Mouse (Mus musculus): Measurements from ENCODE around the gene Ppil4. TPM values are rescaled to one million over a fixed set of nuclear protein-coding genes. Genes with fewer than 3 reads are reported as not detected.

The Ppil4 gene
- polyA plus RNA-seq, 1 experiment = 13.4 TPM

- Histone ChIP-seq H3K27ac (ENCODE audit: control insufficient read depth, insufficient read depth, low read length) (peak overlapping the region; percentile 77), H3K36me3 (ENCODE audit: control insufficient read depth, insufficient read depth, low read length) (no peaks in the 10 kb centered on the region), H3K4me1 (replicated peaks; ENCODE audit: control insufficient read depth, insufficient read depth, low read length) (peaks cover 35% of the 10 kb centered on the region), H3K4me3 (ENCODE audit: control insufficient read depth, insufficient read depth, low read length) (peak overlapping the region; percentile 4; the same call in 1 of the 2 replicates), H3K27me3 (ENCODE audit: control insufficient read depth, insufficient read depth, low read length) (no peaks in the 10 kb centered on the region)
- 64% methylated on average over 9 of the region's 9 CpGs for WGBS
- TF ChIP-seq CTCF (IDR thresholded peaks at IDR 0.05; ENCODE audit: borderline replicate concordance, control insufficient read depth, extremely low read depth, insufficient read depth, low read length, poor library complexity) (0 out of 2 replicates have a peak, but pooled peaks have one; percentile 19), POLR2A (IDR thresholded peaks at IDR 0.05; ENCODE audit: control insufficient read depth, extremely low read depth, insufficient read depth, low read length, poor library complexity) (no peak)
- DNase-seq = peak; percentile 34
Observed at GRCm38 (mm10) chr10:7833377-7834165, 40.9 kb downstream of the Ppil4 start.

- 26% methylated on average over 10 of the region's 10 CpGs for WGBS
- DNase-seq = peak; percentile 45
Observed at GRCm38 (mm10) chr10:7834671-7835225, 42.1 kb downstream of the Ppil4 start.

GRCm38 (mm10) chr10:7836902-7837301, 44.2 kb downstream of the Ppil4 start:
- TF ChIP-seq POLR2A (IDR thresholded peaks at IDR 0.05; ENCODE audit: control insufficient read depth, extremely low read depth, insufficient read depth, low read length, poor library complexity) (no peak), CTCF (IDR thresholded peaks at IDR 0.05; ENCODE audit: borderline replicate concordance, control insufficient read depth, extremely low read depth, insufficient read depth, low read length, poor library complexity) (no peak)
- DNase-seq = no peak

More at GRCm38 (mm10) chr10:7834671-7835225, 42.1 kb downstream of the Ppil4 start:
- H3K4me3 ChIP-seq (ENCODE audit: control insufficient read depth, insufficient read depth, low read length) = no peak overlapping the region
- no peaks in the 10 kb centered on the region for H3K27me3 ChIP-seq (ENCODE audit: control insufficient read depth, insufficient read depth, low read length)
- no peak for TF ChIP-seq CTCF (IDR thresholded peaks at IDR 0.05; ENCODE audit: borderline replicate concordance, control insufficient read depth, extremely low read depth, insufficient read depth, low read length, poor library complexity)
- TF ChIP-seq POLR2A (IDR thresholded peaks at IDR 0.05; ENCODE audit: control insufficient read depth, extremely low read depth, insufficient read depth, low read length, poor library complexity) = no peak
- H3K36me3 ChIP-seq (ENCODE audit: control insufficient read depth, insufficient read depth, low read length) = no peaks in the 10 kb centered on the region
- peaks cover 44% of the 10 kb centered on the region for H3K4me1 ChIP-seq (replicated peaks; ENCODE audit: control insufficient read depth, insufficient read depth, low read length)
- H3K27ac ChIP-seq (ENCODE audit: control insufficient read depth, insufficient read depth, low read length) = peak overlapping the region; percentile 77

GRCm38 (mm10) chr10:7837446-7837845, 44.8 kb downstream of the Ppil4 start:
- 94% methylated on average over 8 of the region's 8 CpGs for WGBS
- no peak for DNase-seq
- H3K27me3 ChIP-seq (ENCODE audit: control insufficient read depth, insufficient read depth, low read length) = no peaks in the 10 kb centered on the region
- H3K36me3 ChIP-seq (ENCODE audit: control insufficient read depth, insufficient read depth, low read length) = no peaks in the 10 kb centered on the region
- H3K4me1 ChIP-seq (replicated peaks; ENCODE audit: control insufficient read depth, insufficient read depth, low read length) = peaks cover 50% of the 10 kb centered on the region
- H3K27ac ChIP-seq (ENCODE audit: control insufficient read depth, insufficient read depth, low read length) = no peak overlapping the region
- H3K4me3 ChIP-seq (ENCODE audit: control insufficient read depth, insufficient read depth, low read length) = no peak overlapping the region
- no peak for TF ChIP-seq CTCF (IDR thresholded peaks at IDR 0.05; ENCODE audit: borderline replicate concordance, control insufficient read depth, extremely low read depth, insufficient read depth, low read length, poor library complexity)
- no peak for TF ChIP-seq POLR2A (IDR thresholded peaks at IDR 0.05; ENCODE audit: control insufficient read depth, extremely low read depth, insufficient read depth, low read length, poor library complexity)

More at GRCm38 (mm10) chr10:7836902-7837301, 44.2 kb downstream of the Ppil4 start:
- Histone ChIP-seq H3K4me1 (replicated peaks; ENCODE audit: control insufficient read depth, insufficient read depth, low read length) (peaks cover 51% of the 10 kb centered on the region), H3K36me3 (ENCODE audit: control insufficient read depth, insufficient read depth, low read length) (no peaks in the 10 kb centered on the region), H3K27me3 (ENCODE audit: control insufficient read depth, insufficient read depth, low read length) (no peaks in the 10 kb centered on the region), H3K27ac (ENCODE audit: control insufficient read depth, insufficient read depth, low read length) (no peak overlapping the region), H3K4me3 (ENCODE audit: control insufficient read depth, insufficient read depth, low read length) (no peak overlapping the region)
- WGBS = 94% methylated on average over 2 of the region's 2 CpGs

- H3K4me1 ChIP-seq (replicated peaks; ENCODE audit: control insufficient read depth, insufficient read depth, low read length) = peaks cover 46% of the 10 kb centered on the region
- 94% methylated on average over 8 of the region's 8 CpGs for WGBS
- no peak overlapping the region for H3K4me3 ChIP-seq (ENCODE audit: control insufficient read depth, insufficient read depth, low read length)
- no peaks in the 10 kb centered on the region for H3K27me3 ChIP-seq (ENCODE audit: control insufficient read depth, insufficient read depth, low read length)
- DNase-seq = no peak
- no peak for TF ChIP-seq CTCF (IDR thresholded peaks at IDR 0.05; ENCODE audit: borderline replicate concordance, control insufficient read depth, extremely low read depth, insufficient read depth, low read length, poor library complexity)
- no peak for TF ChIP-seq POLR2A (IDR thresholded peaks at IDR 0.05; ENCODE audit: control insufficient read depth, extremely low read depth, insufficient read depth, low read length, poor library complexity)
- no peaks in the 10 kb centered on the region for H3K36me3 ChIP-seq (ENCODE audit: control insufficient read depth, insufficient read depth, low read length)
- H3K27ac ChIP-seq (ENCODE audit: control insufficient read depth, insufficient read depth, low read length) = no peak overlapping the region
Observed at GRCm38 (mm10) chr10:7838036-7838435, 45.3 kb downstream of the Ppil4 start.

GRCm38 (mm10) chr10:7838874-7839421, 46.3 kb downstream of the Ppil4 start:
- H3K27me3 ChIP-seq (ENCODE audit: control insufficient read depth, insufficient read depth, low read length) = no peaks in the 10 kb centered on the region
- no peak for DNase-seq
- H3K4me1 ChIP-seq (replicated peaks; ENCODE audit: control insufficient read depth, insufficient read depth, low read length) = peaks cover 46% of the 10 kb centered on the region
- no peak overlapping the region for H3K4me3 ChIP-seq (ENCODE audit: control insufficient read depth, insufficient read depth, low read length)
- WGBS = 75% methylated on average over 5 of the region's 5 CpGs
- no peak overlapping the region for H3K27ac ChIP-seq (ENCODE audit: control insufficient read depth, insufficient read depth, low read length)
- TF ChIP-seq POLR2A (IDR thresholded peaks at IDR 0.05; ENCODE audit: control insufficient read depth, extremely low read depth, insufficient read depth, low read length, poor library complexity) (no peak), CTCF (IDR thresholded peaks at IDR 0.05; ENCODE audit: borderline replicate concordance, control insufficient read depth, extremely low read depth, insufficient read depth, low read length, poor library complexity) (no peak)
- H3K36me3 ChIP-seq (ENCODE audit: control insufficient read depth, insufficient read depth, low read length) = no peaks in the 10 kb centered on the region
